Comparison of ENCODE assay signal across 24 mouse cellular contexts in the genomic region with DNA sequence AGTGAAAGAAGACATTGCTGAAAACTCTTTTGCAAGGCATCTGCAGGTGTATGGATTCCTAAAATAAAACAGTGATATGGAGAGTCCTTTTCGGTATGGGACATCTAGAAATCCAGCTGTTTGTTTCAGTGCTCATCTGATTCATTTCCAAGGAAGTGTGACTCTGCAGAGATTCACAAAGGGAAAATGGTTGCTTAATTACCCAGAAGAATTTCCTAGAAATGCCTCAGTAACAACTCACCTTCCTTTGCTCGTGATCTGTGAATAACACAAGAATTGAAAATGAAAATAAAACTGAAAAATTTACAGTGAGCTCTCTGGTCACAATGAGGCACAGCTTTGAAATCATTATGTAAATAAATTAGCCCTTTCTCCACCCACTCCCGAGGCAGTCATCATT.
"Had no signal": no experiment of that assay in that cellular context is flagged by ENCODE, and none has a peak within 500 bp of the region (broad histone marks: within the 10 kb centered on the region; RNA-seq: fewer than 3 reads in every experiment).

No protein-coding gene starts in this region.

- H3K4me2 ChIP-seq: heart, embryonic 12.5 days; hindbrain, embryonic 12.5 days; hindbrain, embryonic 14.5 days; limb, embryonic 13.5 days; limb, embryonic 15.5 days; liver, embryonic 13.5 days; liver, embryonic 15.5 days had no signal

- ATAC-seq: hindbrain, embryonic 16.5 days; intestine, embryonic 16.5 days had no signal

- H3K4me3 ChIP-seq: gastrocnemius, adult 2 months; heart, embryonic 10.5 days; heart, embryonic 12.5 days; hindbrain, embryonic 10.5 days; hindbrain, embryonic 12.5 days; limb, embryonic 13.5 days; limb, embryonic 15.5 days; liver, embryonic 13.5 days; liver, embryonic 15.5 days had no signal

- H3K27me3 ChIP-seq: heart, embryonic 12.5 days; hindbrain, embryonic 12.5 days; limb, embryonic 13.5 days; limb, embryonic 15.5 days; liver, embryonic 13.5 days; liver, embryonic 15.5 days had no signal

- H3K9ac ChIP-seq: heart, embryonic 12.5 days; hindbrain, embryonic 12.5 days; hindbrain, embryonic 14.5 days; limb, embryonic 13.5 days; limb, embryonic 15.5 days; liver, embryonic 13.5 days; liver, embryonic 15.5 days had no signal

- DNase-seq: gastrocnemius, adult 2 months; gastrocnemius, postnatal 10 days; gastrocnemius, postnatal 25 days; heart, adult 18-20 months; heart, postnatal 10 days; heart, postnatal 4 days; kidney, adult 18-20 months; kidney, adult 8-10 months; kidney, postnatal 14 days; kidney, postnatal 36 days; layer of hippocampus, postnatal 36 days; left cerebral cortex, postnatal 4 days; liver, embryonic 13.5 days had no signal

- H3K36me3 ChIP-seq: heart, embryonic 10.5 days; heart, embryonic 12.5 days; hindbrain, embryonic 10.5 days; hindbrain, embryonic 12.5 days; limb, embryonic 13.5 days; limb, embryonic 15.5 days; liver, embryonic 13.5 days; liver, embryonic 15.5 days had no signal

- H3K9me3 ChIP-seq: heart, embryonic 10.5 days; heart, embryonic 12.5 days; hindbrain, embryonic 10.5 days; hindbrain, embryonic 12.5 days; limb, embryonic 13.5 days; limb, embryonic 15.5 days; liver, embryonic 13.5 days; liver, embryonic 15.5 days had no signal

- H3K27ac ChIP-seq: gastrocnemius, adult 2 months; heart, embryonic 10.5 days; hindbrain, embryonic 10.5 days; hindbrain, embryonic 12.5 days; hindbrain, embryonic 14.5 days; kidney, postnatal 0 days; limb, embryonic 13.5 days; limb, embryonic 15.5 days; liver, embryonic 13.5 days; liver, embryonic 15.5 days had no signal

- H3K4me1 ChIP-seq: heart, embryonic 10.5 days; heart, embryonic 12.5 days; hindbrain, embryonic 10.5 days; hindbrain, embryonic 12.5 days; limb, embryonic 13.5 days; limb, embryonic 15.5 days; liver, embryonic 13.5 days; liver, embryonic 15.5 days had no signal
